Mouse (Mus musculus) heart, adult 18-20 months (tissue): Measurements from ENCODE around the gene Lypd5. TPM values are rescaled to one million over a fixed set of nuclear protein-coding genes. Genes with fewer than 3 reads are reported as not detected.

Experiments
- DNase-seq, 2 experiments: peaks; one replicate each; pipeline ENCODE4 v3.0.0; 2021 to 2022; ENCODE audit warnings: mixed read lengths in 1 of 2
- long read RNA-seq, 2 experiments: library from polyadenylated mRNA; stranded (forward); transcript quantifications; one replicate each; pipeline ENCODE4 v2.0.0; 2021
- total RNA-seq, 2 experiments: library from RNA; stranded (reverse); gene quantifications; 2 replicates each; pipeline ENCODE4 v1.2.3; 2021

The Lypd5 gene
- total RNA-seq: not detected
- long read RNA-seq, experiment 1: 0 reads
- long read RNA-seq, experiment 2: 0 reads

DNA sequence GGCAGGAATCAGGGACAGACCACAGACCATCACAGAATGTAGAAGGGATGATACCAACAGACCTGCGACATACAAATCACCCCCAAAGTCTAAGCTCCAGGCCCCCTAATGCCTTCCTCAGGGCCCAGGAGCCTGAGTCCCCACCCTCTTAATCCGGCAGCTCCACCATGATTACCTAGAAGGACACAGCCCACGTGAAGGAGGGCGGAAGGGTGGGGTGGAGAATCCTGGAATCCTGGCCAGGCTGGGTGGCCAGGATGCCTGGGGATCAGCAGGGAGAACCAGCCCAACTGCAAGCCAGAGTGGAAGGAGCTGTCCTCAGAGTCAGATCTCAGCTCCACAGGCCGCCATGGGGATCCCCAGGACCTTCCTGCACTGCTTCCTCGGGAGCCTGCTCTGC is at the start of gene Lypd5:
TSS of gene Lypd5 (plus strand) at position 301 of the 400 bp plus-strand sequence.
- no peak for DNase-seq

DNA sequence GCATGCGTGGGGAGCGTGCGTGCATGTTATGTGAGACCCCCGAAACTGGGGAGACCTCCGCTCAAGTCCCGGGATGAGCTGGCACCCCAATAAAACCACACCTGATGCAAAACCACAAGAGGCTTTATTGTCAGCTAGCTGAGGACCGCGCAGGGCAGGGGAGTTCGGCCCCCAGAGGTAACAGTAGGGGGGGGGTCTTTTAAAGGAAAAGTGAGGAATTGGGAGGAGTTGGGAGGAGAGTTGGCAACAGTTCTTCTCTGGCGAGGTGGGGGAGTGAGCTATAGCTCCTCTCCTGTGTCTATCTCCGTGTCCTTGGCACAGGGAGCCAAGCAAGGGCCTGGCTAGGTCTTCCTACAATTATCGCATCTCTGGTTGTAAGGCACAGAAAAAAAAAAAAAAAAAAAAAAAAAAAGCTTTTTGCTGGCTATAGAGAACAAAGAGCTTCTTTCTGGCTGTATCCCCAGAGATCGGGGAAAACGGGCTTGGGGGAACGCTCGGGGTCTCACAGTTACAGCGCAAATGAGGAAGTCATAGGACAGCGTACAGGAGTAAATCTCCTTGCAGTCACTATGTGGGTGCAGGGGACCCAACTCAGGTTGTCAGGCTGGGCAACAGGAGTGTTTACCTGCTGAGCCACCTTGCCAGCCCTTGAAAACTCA is 49.0 kb upstream of the Lypd5 start:
- DNase-seq: peak; percentile 9 to 29

DNA sequence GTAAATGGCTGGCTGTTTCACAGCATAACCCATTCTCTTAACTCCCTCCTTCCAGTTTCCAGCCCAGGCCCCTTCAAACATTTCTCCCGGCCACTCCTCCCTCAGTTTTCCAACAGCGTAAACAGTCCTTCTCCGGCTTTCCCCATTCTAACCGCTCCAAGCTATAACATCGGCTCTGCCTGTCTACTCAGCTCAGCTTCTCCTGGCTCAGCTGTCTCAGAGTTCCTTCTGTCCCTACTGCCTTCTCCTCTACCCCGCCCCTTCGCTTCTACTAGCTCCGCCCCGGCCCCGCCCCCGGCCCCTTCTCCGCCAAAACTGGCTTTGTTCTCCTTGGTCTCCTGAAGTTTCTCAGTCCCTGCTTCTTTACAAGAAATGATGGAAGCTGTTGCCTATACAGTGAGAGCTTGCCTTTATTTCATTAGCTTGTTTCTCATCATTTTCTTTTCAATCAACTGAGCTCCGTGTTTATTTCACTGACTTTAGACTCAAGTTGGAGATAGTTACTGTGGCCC is 48.2 kb upstream of the Lypd5 start, which contains the start of gene Zfp61:
TSS of gene Zfp61 (minus strand) at position 462 of the 512 bp plus-strand sequence.
- peak; percentile 45 to 53 for DNase-seq

DNA sequence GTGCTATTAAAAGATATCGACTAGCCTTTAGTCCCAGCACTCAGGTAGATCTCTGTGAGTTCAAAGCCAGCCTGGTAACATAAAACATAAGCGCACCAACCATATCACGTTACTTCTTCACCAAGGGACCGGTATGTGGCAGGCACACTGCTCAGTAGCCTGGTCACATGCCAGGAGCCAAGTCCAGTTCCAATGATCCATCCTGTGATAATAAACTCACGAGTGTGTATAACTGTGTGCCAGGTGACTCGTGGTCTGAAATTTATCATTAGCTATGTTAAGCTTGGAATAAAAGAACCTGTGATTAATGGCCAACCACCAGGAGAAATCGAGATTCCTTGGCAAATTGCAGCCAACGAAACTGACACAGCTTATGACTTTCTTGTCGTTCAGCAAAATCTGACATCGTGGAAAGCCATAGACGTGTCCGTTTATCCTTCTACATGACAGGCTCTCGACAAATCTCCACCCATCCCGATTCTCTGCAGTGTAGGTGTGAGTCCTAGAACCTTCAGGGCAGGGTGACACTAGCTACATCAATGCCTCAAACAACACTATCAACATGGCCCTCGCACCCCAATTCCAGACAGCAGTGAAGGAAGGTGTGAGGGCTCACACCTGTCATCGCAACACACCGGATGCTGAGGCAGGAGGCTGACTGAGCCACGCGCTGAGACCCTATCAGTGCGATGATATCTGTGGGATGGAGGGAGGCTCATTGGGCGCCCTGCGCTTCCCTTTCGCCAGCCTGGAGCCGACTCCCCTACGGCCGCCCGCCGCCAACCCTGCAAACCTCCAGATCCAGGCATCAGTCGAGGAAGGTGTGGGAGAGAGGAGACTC is 33.0 kb upstream of the Lypd5 start:
- DNase-seq: no peak

DNA sequence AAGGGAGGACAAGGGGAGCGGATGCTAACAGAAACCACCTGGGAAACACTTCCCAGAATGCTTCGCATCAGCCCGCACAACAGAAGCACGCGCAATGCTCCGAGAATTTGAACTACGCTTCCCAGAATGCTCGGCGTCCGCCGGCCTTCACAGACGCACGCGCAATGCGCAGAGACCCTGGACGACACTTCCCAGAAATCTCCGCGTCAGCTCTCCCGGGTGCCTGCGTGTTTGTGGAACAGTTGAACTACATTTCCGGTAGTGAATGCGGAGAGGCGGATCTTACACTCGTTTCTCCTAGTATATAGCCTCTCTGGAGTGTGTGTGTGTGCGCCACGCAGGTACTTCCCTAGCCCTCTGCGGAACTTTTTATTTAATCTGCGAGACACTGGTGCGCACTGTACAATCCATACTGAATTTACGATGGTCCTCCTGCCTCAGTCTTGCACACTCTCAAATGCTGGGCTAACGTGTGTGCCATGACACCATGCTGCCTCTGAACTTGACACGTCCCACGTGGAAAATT is 32.4 kb upstream of the Lypd5 start, which contains the start of gene Zfp94:
TSS of gene Zfp94 (minus strand) at position 100 of the 526 bp plus-strand sequence.
- DNase-seq: peak; percentile 97

DNA sequence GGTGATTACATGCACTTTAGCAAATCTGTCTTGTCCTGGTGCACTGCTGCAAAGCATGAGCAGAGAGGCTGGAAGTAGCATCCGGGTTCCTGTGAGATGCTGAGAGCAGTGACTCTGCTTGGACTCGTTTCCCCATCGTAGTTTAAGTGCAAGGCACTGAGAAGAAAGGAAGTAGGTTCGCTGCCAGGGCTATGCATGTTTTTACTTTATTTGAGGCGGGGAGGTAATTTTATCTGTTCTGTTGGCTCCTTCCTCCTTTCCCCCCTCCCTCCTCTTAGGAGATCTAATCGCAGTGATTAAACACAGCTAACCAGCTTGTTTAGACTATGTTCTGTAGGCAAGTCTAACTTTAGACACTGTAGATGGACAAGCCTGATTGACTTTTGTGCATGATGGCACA is 30.1 kb upstream of the Lypd5 start:
- DNase-seq: no peak

DNA sequence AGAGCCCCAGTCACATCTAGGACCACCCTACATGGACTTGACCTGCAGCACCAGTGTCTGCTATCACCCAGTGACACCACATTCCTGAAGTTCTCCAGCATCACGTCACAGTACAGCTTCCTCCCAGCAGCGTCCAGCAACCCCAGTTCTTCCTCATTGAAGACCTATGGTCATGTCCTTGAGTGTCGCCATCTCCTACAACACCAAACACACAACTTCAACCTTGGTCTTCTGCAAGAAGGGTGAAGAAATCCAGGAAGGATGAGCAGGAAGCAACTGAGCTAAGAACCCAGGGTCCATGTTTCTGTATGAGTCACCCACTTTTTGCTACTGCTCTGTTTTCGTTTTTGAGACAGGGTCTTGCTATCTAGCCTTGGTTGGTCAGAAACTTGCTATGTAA is 26.4 kb upstream of the Lypd5 start:
- DNase-seq: no peak

DNA sequence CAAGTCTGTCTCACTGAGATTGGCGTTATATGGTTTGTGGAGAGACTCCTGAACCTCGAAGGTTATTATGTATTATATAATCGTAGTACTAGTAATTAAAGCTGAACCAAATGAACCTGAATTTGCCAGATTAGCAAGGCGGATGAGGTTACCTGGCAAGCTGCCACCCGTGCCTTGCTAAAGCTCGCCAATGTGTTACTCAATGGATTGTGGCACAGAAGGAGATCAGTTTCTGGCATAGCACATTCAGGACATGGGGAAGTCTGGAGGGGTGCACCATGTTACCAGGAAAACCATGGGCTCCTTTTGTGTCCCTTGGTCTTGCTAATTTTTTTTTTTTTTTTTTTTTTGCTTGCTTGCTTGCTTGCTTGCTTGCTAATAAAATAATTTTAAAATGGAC is 23.8 kb upstream of the Lypd5 start:
- no peak for DNase-seq

DNA sequence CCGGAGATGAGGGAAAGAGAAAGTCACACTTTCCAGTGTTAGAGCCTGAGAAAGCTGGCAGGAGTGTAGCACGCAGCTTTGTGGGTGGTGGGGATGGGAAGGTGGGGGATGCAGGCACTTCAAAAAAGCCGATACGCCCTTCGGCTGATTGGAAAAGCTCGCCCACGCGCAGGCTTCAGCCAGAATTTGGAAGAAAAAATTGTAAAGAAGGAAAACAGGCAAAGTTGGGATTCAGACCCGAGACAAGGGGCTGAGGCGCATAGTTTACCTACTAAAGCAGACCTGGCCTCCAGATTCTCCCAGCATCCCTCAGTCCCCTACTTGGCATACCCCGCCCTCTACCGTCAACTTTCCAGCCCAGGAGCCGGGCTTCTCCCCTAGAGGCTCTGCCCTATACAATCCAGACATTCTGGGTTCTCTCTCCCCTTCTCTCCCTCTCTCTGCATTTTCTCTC is 23.3 kb upstream of the Lypd5 start:
- DNase-seq: no peak

DNA sequence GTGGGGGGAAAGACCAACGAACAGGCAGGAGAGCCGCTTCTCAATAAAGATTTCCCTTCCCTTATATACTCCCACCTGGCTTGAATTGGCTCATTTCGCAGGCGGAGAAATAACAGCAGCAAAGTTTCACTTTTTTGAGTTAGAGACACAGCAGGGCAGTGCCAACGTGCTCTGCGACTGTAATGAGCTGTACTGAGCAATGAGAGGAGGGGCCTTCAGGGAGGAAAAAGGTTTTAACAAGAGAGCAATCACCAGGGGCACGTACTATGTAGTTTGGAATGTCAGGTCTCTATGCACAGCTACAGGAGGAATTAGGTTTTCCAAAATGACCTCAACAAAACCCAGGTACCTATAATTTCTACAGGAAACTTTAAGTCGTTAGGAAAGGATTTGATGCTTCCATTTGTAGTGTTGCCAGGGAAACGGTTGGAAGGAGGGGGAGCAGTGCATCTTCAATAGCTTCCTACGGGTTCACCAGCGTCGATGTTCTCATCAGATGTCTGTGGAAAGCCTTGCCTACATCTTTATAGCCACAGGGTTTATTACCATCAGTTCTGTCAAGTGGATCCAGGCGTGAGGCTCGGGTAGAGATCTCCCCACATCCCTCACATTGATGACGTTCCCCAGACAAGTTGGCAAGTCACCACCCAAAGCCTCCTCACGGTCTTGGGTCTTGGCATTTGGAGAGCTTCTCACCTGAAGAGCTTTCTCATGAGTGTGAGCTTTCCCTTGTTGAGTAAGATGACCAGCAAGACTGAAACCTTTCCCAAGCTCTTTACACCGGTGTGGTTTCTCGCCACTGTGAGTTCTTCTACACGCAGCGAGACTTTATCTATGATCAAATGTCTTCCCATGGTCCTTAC is 22.5 kb upstream of the Lypd5 start:
- no peak for DNase-seq

DNA sequence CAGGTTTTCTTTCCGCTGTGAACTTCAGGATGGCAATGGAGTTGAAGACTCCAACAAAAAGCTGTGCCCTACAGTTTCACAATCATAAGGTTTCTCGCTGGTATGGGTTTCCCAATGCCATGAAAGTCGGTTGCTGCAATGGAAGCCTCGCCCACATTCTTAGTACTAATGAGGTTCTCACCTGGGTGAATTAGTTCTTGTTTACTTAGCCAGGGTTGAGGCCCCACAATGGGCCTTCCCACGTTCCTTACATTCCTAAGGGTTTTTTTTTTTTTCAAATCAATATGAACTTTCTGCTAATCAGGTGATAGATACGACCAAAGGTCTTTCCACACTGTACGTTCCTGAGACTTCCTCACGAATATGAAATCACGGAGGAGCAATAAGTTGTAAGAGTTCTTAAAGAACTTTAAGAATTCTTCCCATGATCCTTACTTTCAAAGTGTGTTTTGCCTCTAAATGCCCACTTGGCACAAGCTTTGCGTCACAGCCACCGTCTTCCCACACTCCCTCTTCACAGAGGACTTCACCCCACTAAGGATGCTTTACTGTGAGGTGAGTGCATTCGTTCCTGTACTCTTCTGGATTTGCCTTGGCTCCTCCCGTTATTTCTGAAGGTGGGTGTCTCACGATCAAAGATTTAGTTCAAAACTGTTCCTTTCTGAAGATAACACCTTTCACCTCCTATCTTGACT is 21.6 kb upstream of the Lypd5 start:
- no peak for DNase-seq

DNA sequence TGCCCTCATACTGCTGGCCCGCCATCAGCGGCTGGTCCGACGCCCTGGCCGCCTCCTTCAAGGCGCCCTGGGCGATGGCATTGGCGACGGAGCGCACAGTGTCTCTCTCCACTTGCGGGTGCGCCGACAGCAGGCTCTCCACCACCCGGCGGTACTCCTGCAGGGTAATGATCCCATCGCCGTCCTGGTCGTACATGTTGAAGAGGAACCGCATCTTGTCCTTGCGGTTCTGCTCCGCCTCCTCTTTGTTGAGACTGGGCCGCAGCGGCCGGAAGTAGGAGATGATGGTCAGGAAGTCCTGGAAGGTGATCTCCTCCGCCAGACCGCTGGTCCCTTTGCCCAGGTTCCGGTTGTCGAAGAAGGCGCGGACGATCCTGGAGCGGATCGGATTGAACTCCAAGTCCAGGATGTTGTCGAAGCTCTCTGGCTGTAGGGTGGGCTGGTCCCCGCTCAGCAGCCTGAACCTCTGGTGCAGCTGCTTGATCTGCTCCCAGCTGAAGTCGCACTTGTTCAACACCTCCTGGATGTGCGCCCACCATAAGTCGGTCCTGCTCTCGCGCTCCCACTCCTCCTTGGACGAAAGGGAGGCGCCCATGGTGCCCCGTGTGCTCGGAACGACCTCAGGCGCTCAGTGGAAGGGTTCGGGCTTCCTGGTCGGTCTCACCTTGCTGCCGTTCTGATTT is 15.6 kb upstream of the Lypd5 start, which contains the start of gene Tescl:
TSS of gene Tescl (minus strand) at position 633 of the 683 bp plus-strand sequence.
- DNase-seq: peak in 1 of 2 experiments; percentile 4

DNA sequence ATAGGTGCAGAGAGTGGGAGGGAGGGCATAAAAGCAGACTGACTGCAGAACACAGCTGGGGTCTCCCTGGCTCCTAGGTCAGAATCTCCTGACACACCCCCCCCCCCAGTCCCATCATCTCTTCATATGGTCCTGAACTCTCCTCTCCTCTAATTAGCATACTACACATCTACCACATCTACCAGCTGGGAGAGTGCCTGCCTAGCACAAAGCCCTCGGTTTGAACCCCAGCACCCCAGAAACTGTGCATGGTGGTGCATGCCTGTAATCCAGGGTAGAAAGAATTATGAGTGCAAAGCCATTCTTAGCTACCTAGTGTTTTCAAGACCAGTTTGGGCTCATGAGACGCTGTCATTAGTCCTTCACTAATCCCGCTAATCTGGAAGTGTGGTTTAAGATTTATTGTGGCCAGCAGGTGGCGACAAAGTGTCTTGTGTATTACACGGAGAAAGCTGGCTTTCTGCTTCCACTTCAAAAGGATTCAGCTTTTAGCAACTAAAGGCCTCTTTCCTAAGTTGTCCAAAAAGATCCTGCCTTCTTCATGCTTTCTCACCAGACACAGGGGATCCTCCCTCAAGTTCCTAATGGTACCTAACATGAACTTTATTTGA is 13.2 kb upstream of the Lypd5 start:
- DNase-seq: peak; percentile 48 to 83

DNA sequence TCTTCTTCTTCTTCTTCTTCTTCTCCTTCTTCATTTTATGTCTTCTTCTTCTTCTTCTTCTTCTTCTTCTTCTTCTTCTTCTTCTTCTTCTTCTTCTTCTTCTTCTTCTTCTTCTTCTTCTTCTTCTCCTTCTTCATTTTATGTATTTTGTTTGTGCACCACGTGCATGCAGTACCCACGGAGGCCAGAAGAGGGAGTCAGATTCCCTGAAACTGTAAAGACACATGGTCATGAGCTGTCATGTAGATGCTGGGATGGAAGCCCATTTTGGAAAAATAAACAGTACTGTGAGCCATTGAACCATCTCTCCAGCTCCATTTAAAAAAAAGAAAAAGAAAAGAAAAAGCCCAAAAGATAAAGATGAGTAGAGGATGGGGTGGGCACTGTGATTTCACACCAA is 10.8 kb upstream of the Lypd5 start:
- no peak for DNase-seq

DNA sequence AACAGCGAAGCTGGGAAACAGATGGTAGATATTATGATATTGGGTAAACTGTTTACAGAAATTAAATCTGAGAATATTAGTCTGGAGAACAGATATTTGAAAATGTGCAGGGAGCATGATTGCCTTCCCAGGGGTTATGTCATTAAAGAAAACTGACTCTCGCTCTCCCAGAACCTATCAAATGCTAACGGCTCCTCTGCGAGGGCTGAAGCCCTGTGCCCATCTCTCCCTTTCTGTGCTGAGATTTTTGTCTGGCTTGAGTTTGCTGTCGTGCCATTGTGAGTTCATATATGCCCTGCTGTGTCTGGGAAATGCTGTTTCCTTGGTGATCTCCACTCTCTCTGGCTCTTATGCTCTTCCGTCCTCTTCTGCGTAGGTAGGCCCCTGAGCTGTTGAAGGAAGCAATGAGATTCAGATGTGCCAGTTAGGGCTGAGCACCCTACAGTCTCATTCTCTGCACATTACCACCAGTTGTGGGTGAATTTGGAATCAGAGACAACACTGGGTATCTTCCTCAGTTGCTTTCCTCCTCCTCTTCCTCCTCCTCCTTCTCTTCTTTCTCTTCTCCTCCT is 5.2 kb upstream of the Lypd5 start:
- no peak for DNase-seq

DNA sequence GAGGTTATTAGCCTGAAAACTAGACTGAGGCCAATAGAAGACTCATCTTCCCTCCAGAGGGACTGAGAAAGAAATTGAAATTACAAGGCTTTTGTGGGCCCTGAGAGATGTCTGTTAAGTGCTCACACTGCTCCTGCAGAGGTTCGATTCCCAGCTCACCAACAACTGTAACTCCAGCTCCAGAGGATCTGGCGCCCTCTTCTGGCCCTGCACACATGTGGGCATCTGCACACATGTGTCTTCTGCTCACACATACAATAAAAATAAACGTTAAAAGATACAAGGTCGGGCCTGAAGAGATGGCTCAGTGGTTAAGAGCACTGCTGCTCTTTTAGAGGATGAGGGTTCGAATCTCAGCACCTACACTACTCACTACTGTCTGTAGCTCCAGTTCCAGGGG is 2.6 kb upstream of the Lypd5 start:
- DNase-seq: no peak

DNA sequence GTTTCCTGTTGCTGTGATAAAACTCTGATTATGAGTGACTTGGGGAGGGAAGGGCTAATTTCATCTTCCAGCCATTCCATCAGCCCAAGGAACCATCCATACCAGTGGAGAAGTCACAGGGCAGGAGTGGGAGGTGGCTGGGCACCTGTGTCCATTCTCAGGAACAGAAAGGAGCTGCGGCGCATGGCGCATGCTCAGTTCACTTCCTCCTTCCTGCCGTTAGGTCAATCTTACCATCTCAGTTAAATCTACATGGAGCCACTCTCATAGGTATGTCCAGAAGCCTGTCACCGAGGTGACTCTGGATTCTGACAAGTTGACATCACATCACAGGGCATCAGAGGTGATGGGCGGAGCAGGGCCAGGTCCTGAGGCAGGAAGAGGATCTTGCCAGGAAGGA is 6.7 kb downstream of the Lypd5 start:
- DNase-seq: no peak

DNA sequence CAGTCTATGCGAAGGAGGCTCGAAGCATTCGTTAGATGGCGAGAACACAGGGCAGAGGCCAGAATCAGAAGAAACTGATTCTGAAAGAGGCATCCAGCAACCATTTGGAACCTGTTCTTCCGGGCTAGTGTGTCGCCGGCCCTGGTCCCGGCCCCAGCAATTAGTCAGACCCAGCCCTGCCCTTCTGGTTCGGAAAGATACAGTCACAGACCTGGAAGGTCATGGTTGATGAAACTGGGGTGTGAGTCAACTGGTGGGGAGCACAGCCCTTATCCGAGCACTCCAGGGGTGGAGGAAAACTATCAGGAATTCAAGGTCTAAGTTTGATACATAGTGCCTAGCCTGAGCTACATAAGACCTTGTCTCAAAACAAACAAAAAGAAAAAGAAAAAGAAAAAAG is 7.1 kb downstream of the Lypd5 start:
- DNase-seq: no peak

DNA sequence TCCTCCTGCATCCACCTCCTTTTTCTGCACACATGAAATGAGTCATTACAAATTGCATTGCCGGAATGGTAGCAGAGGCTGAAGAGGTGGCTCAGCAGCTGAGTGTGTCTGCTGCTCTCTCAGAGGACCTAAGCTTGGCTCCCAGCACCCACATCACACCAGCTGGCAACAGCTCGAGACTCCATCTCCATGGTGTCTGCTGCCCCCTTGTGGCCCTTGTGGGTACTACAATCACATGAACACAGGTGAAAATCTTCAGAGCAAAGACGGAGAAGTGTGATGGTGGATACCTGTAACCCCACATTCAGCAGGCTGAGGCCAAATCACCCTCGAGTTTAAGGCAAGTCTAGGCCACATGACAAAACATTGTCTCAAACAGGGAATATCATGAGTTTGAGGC is 8.9 kb downstream of the Lypd5 start:
- no peak for DNase-seq

DNA sequence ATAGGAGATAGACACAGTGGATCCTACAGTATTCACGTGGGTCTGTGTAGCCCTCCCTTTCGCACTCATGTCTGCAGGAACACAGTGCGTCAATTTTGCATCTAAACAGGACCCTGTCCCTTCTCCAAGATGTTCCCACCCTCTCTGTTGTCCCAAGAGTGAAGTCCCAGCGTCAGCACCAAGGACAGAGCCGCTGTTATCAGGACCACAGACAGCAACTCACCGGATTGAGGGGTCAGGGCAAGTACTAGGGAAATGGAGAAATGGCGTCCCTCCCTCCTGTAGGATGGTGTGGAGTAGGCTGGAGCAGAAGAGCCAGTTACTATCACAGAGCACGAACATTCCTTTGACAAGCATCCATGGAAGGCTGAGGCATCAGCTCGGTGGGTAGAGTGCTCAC is 10.3 kb downstream of the Lypd5 start:
- peak in 1 of 2 experiments; percentile 45 for DNase-seq
